In the genomic region with DNA sequence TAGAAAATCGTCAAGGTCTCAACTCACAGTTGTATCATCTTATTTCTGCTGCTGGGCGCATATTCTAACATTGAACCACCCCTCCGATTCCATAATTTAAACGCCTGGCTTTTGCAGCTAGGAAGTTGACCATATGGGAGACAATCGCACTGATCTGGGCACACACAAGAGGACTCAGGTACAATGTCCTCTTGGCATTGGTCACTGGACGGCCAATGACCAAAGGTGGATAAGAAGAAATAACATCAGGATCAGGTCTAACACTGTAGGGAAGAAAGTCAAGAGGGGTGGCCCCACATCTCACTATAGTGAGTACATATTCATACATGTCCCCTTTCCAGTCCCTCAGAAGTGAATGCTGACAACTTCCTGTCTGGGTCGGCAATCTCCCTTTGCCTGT, we compare ENCODE assay signal across 24 mouse cellular contexts. TPM values are rescaled to one million over a fixed set of nuclear protein-coding genes. Genes with fewer than 3 reads are reported as not detected.
A peak's percentile ranks its signal among the peaks of the same experiment; 100 is the strongest.
DNase-seq lines count a peak whose midpoint lies in the region; ATAC-seq and TF ChIP-seq lines count a peak whose summit lies in the region.
"Had no signal": no experiment of that assay in that cellular context is flagged by ENCODE, and none has a peak within 500 bp of the region (broad histone marks: within the 10 kb centered on the region; RNA-seq: fewer than 3 reads in every experiment).

No protein-coding gene starts in this region.

- H3K27me3 ChIP-seq in kidney, embryonic 15.5 days, result no peaks in the 10 kb centered on the region
- no peaks in the 10 kb centered on the region for H3K27me3 ChIP-seq in kidney, adult 2 months (replicated peaks; ENCODE audit: control insufficient read depth, insufficient read depth, low read length)
- no peaks in the 10 kb centered on the region for H3K27me3 ChIP-seq in kidney, embryonic 14.5 days (ENCODE audit: control insufficient read depth, insufficient read depth, low read length)
- H3K27me3 ChIP-seq: embryonic facial prominence, embryonic 13.5 days; embryonic facial prominence, embryonic 15.5 days; forebrain, embryonic 12.5 days had no signal

- H3K4me2 ChIP-seq in kidney, embryonic 15.5 days, result no peak overlapping the region
- H3K4me2 ChIP-seq in kidney, embryonic 14.5 days (replicated peaks; ENCODE audit: low read depth, low read length), result no peak overlapping the region
- H3K4me2 ChIP-seq: embryonic facial prominence, embryonic 13.5 days; embryonic facial prominence, embryonic 15.5 days; forebrain, embryonic 12.5 days had no signal

- no peak overlapping the region for H3K9ac ChIP-seq in kidney, embryonic 15.5 days
- no peak overlapping the region for H3K9ac ChIP-seq in kidney, embryonic 14.5 days (ENCODE audit: low read depth, low read length)
- H3K9ac ChIP-seq: embryonic facial prominence, embryonic 13.5 days; embryonic facial prominence, embryonic 15.5 days; forebrain, embryonic 12.5 days had no signal

- ATAC-seq in kidney, embryonic 15.5 days (replicated peaks; ENCODE audit: low FRiP score), result no peak
- no peak for ATAC-seq in kidney, embryonic 14.5 days (ENCODE audit: low FRiP score, low TSS enrichment)
- ATAC-seq: forebrain, embryonic 14.5 days had no signal

- no peak overlapping the region for H3K4me3 ChIP-seq in kidney, embryonic 15.5 days (replicated peaks)
- H3K4me3 ChIP-seq in kidney, adult 2 months (ENCODE audit: insufficient read depth, low read depth, low read length), result no peak overlapping the region
- H3K4me3 ChIP-seq in kidney, embryonic 14.5 days (ENCODE audit: low read length), result no peak overlapping the region
- H3K4me3 ChIP-seq: embryonic facial prominence, embryonic 13.5 days; embryonic facial prominence, embryonic 15.5 days; erythroblast, embryonic 14.5 days; forebrain, embryonic 10.5 days; forebrain, embryonic 12.5 days had no signal

- TF ChIP-seq POLR2A in kidney, adult 2 months (IDR thresholded peaks at IDR 0.05; ENCODE audit: low read depth, low read length), result no peak

- TF ChIP-seq CTCF in kidney, adult 2 months (conservative IDR thresholded peaks at IDR 0.05; ENCODE audit: insufficient read depth, insufficient read length, low read depth, low read length), result no peak

- 90% methylated on average over 7 of the region's 7 CpGs for WGBS in kidney, embryonic 15.5 days
- 78% methylated on average over 7 of the region's 7 CpGs for WGBS in kidney, adult 2 months
- WGBS in kidney, embryonic 14.5 days, result 92% methylated on average over 7 of the region's 7 CpGs

- H3K27ac ChIP-seq in kidney, embryonic 15.5 days, result no peak overlapping the region
- H3K27ac ChIP-seq in kidney, adult 2 months (ENCODE audit: insufficient read depth, low read depth, low read length), result peak overlapping the region; percentile 87
- H3K27ac ChIP-seq in kidney, embryonic 14.5 days (ENCODE audit: low read depth, low read length), result no peak overlapping the region
- H3K27ac ChIP-seq: embryonic facial prominence, embryonic 13.5 days; embryonic facial prominence, embryonic 15.5 days; forebrain, embryonic 10.5 days; forebrain, embryonic 12.5 days had no signal

- DNase-seq in kidney, adult 11 months, result peak; percentile 49
- peak; percentile 80 for DNase-seq in kidney, adult 2 months
- DNase-seq in kidney, adult 9 months, result peak; percentile 79
- no peak for DNase-seq in kidney, postnatal 10 days
- peak; percentile 42 to 50 for DNase-seq in kidney, postnatal 36 days
- no peak for DNase-seq in right cerebral cortex, adult 18-20 months
- DNase-seq: adrenal gland, adult 2 months; adrenal gland, postnatal 10 days; adrenal gland, postnatal 25 days; cerebellum, adult 11 months; cerebellum, adult 18-20 months; cerebellum, adult 8-10 months; cerebellum, adult 9-11 months; cerebellum, postnatal 14 days; cerebellum, postnatal 36 days; embryo, embryonic 11 days had no signal

- no peaks in the 10 kb centered on the region for H3K9me3 ChIP-seq in kidney, embryonic 15.5 days (replicated peaks)
- no peaks in the 10 kb centered on the region for H3K9me3 ChIP-seq in kidney, embryonic 14.5 days (ENCODE audit: control insufficient read depth, low read length)
- H3K9me3 ChIP-seq: embryonic facial prominence, embryonic 13.5 days; embryonic facial prominence, embryonic 15.5 days; forebrain, embryonic 10.5 days; forebrain, embryonic 12.5 days had no signal

- peaks cover 12% of the 10 kb centered on the region for H3K4me1 ChIP-seq in kidney, embryonic 15.5 days
- H3K4me1 ChIP-seq in kidney, adult 2 months (ENCODE audit: control insufficient read depth, insufficient read depth, low read length), result peaks cover 21% of the 10 kb centered on the region; the same call in 1 of the 2 replicates
- 0 out of 2 replicates have a peak, but pooled peaks cover 8% of the 10 kb centered on the region for H3K4me1 ChIP-seq in kidney, embryonic 14.5 days (ENCODE audit: control insufficient read depth, insufficient read depth, low read length)
- H3K4me1 ChIP-seq: embryonic facial prominence, embryonic 13.5 days; embryonic facial prominence, embryonic 15.5 days; forebrain, embryonic 10.5 days; forebrain, embryonic 12.5 days had no signal

- no peaks in the 10 kb centered on the region for H3K36me3 ChIP-seq in kidney, embryonic 15.5 days
- no peaks in the 10 kb centered on the region for H3K36me3 ChIP-seq in kidney, adult 2 months (ENCODE audit: control insufficient read depth, insufficient read depth, low read length)
- no peaks in the 10 kb centered on the region for H3K36me3 ChIP-seq in kidney, embryonic 14.5 days (ENCODE audit: control insufficient read depth, insufficient read depth, low read length)
- H3K36me3 ChIP-seq: embryonic facial prominence, embryonic 13.5 days; embryonic facial prominence, embryonic 15.5 days; forebrain, embryonic 10.5 days; forebrain, embryonic 12.5 days had no signal

RNA-seq across cellular contexts. Expression of gene Phyhipl, which starts 43.8 kb away (rescaled TPM):
- polyA plus RNA-seq in kidney, embryonic 15.5 days (2015; fragmentation: Nextera tagmentation; extraction: Ambion mirVana), result 19.0 and 20.5 TPM in 2 replicates
- polyA plus RNA-seq in kidney, adult 2 months (2012; rRNA removed), result 71.8 and 75.4 TPM in 2 replicates
- polyA plus RNA-seq in kidney, embryonic 14.5 days (2014; fragmentation: Nextera tagmentation; extraction: Ambion mirVana), result 9.9 and 16.1 TPM in 2 replicates
- polyA plus RNA-seq: erythroblast, embryonic 14.5 days had no signal

Comparison
In these comparisons a context has a peak if more than half of its experiments do, and no peak if none do; other contexts are left out.
1. DNase-seq: peak in kidney, adult 11 months (single experiment), kidney, adult 2 months (single experiment), kidney, adult 9 months (single experiment) and kidney, postnatal 36 days (2 of 2); none in kidney, postnatal 10 days (single experiment) and right cerebral cortex, adult 18-20 months (single experiment).